Mouse (Mus musculus) liver, embryonic 11.5 days (tissue): ENCODE results near the gene Ppie. TPM values are rescaled to one million over a fixed set of nuclear protein-coding genes. Genes with fewer than 3 reads are reported as not detected.
"Not testable (repeated sequence)": the region's sequence is repeated elsewhere in the genome, so short reads cannot be mapped to it uniquely, and the experiment has no call there.

Experiments used
- ATAC-seq: fragments of 200-750 bp; cut with Nextera tagmentation; replicated peaks from 2 replicates; pipeline ENCODE4 v1.8.0; 2017; ENCODE audit warnings: moderate number of reproducible peaks, mild to moderate bottlenecking, moderate TSS enrichment, moderate library complexity; ENCODE audit not compliant: low FRiP score
- DNase-seq: peaks from one replicate; pipeline ENCODE4 v3.0.0-alpha.2; 2017; ENCODE audit warnings: low spot score
- H3K27ac ChIP-seq: fragments of 300-500 bp; sonication (generic); 2 replicates; pipeline ENCODE4 v1.5.1; 2014; ENCODE audit warnings: mild to moderate bottlenecking, low read depth, low read length, control low read depth
- H3K27me3 ChIP-seq: fragments of 300-500 bp; sonication (generic); replicated peaks from 2 replicates; pipeline ENCODE4 v1.6.1; 2014; ENCODE audit warnings: low read length, mixed read lengths; ENCODE audit not compliant: control insufficient read depth, insufficient read depth
- H3K36me3 ChIP-seq: fragments of 300-500 bp; sonication (generic); 2 replicates; pipeline ENCODE4 v1.6.1; 2014; ENCODE audit warnings: mild to moderate bottlenecking, low read length, moderate library complexity, mixed read lengths; ENCODE audit not compliant: control insufficient read depth, insufficient read depth
- H3K4me1 ChIP-seq: fragments of 300-500 bp; sonication (generic); replicated peaks from 2 replicates; pipeline ENCODE4 v1.6.1; 2014; ENCODE audit warnings: low read length, mixed read lengths; ENCODE audit not compliant: control insufficient read depth, insufficient read depth
- H3K4me2 ChIP-seq: fragments of 300-500 bp; sonication (generic); 2 replicates; pipeline ENCODE4 v1.6.1; 2014; ENCODE audit warnings: mild to moderate bottlenecking, control low read depth, moderate library complexity
- H3K4me3 ChIP-seq: fragments of 300-500 bp; sonication (generic); 2 replicates; pipeline ENCODE4 v1.5.1; 2014; ENCODE audit warnings: low read depth, low read length, control low read depth
- H3K9ac ChIP-seq: fragments of 300-500 bp; sonication (generic); 2 replicates; pipeline ENCODE4 v1.6.1; 2014; ENCODE audit warnings: low read depth, low read length, control low read depth
- H3K9me3 ChIP-seq: fragments of 300-500 bp; sonication (generic); 2 replicates; pipeline ENCODE4 v1.6.1; 2016; ENCODE audit warnings: low read length, inconsistent platforms, mixed read lengths; ENCODE audit not compliant: control insufficient read depth
- WGBS: fragments of 180-500 bp; shearing (Covaris S2); extraction: QIAGEN DNeasy Blood & Tissue Kit; methylation state at CpG from one replicate; pipeline ENCODE4 v1.1.7; 2014; 5-methylcytosine and 5-hydroxymethylcytosine counted together
- polyA plus RNA-seq: library from polyadenylated mRNA; unstranded; fragments of >200 nt; fragmentation: Nextera tagmentation; extraction: Ambion mirVana; gene quantifications from 2 replicates; pipeline ENCODE4 v1.2.1, GENCODE M21; 2014

Gene Ppie
- polyA plus RNA-seq, 1 experiment from 2014 or later = 108 TPM

- Histone ChIP-seq H3K4me2 (no peak overlapping the region), H3K9me3 (no peaks in the 10 kb centered on the region), H3K9ac (no peak overlapping the region), H3K27ac (no peak overlapping the region), H3K4me3 (no peak overlapping the region), H3K36me3 (peaks cover 48% of the 10 kb centered on the region), H3K27me3 (no peaks in the 10 kb centered on the region), H3K4me1 (no peaks in the 10 kb centered on the region)
- WGBS = 93% methylated on average over 7 of the region's 7 CpGs
- no peak for DNase-seq
- no peak for ATAC-seq
These were observed 13.1 kb downstream of the Ppie start for GRCm38 (mm10) chr4:123126626-123127025.

GRCm38 (mm10) chr4:123121286-123121685, 18.5 kb downstream of the Ppie start:
- Histone ChIP-seq H3K27ac (no peak overlapping the region), H3K36me3 (peaks cover 14% of the 10 kb centered on the region), H3K27me3 (peaks cover 9% of the 10 kb centered on the region), H3K9me3 (no peaks in the 10 kb centered on the region), H3K9ac (no peak overlapping the region), H3K4me2 (no peak overlapping the region), H3K4me3 (no peak overlapping the region), H3K4me1 (no peaks in the 10 kb centered on the region)
- WGBS = 80% methylated on average over 2 of the region's 2 CpGs
- ATAC-seq (no peak), DNase-seq (no peak)

- WGBS = 15% methylated on average over 39 of the region's 42 CpGs
- H3K27me3 ChIP-seq = peaks cover 25% of the 10 kb centered on the region
- not testable (repeated sequence) for H3K4me3 ChIP-seq, ATAC-seq, H3K4me1 ChIP-seq, H3K9me3 ChIP-seq, H3K9ac ChIP-seq, H3K27ac ChIP-seq, H3K36me3 ChIP-seq, DNase-seq
- peak overlapping the region; percentile 51 for H3K4me2 ChIP-seq
These were observed 23.1 kb downstream of the Ppie start for GRCm38 (mm10) chr4:123116640-123117039.

GRCm38 (mm10) chr4:123116011-123116410, 23.7 kb downstream of the Ppie start, which contains the start of gene Oxct2b:
TSS of gene Oxct2b (plus strand) at chr4:123116266.
- no peak within 1 kb of the TSS; the same call in 1 of the 2 replicates for H3K9ac ChIP-seq
- no peak within 1 kb of the TSS for H3K27ac ChIP-seq
- ATAC-seq = no peak
- peaks cover 25% of the 10 kb centered on the region for H3K27me3 ChIP-seq
- DNase-seq = no peak
- no peaks in the 10 kb centered on the region for H3K4me1 ChIP-seq
- H3K36me3 ChIP-seq = no peaks in the 10 kb centered on the region
- WGBS = 9% methylated on average over 22 of the region's 22 CpGs
- H3K4me3 ChIP-seq = peak within 1 kb of the TSS; percentile 32
- H3K9me3 ChIP-seq = no peaks in the 10 kb centered on the region
- H3K4me2 ChIP-seq = peak within 1 kb of the TSS; percentile 51

- H3K9me3 ChIP-seq, H3K27ac ChIP-seq, DNase-seq, H3K9ac ChIP-seq, ATAC-seq, H3K4me2 ChIP-seq, H3K36me3 ChIP-seq, H3K4me1 ChIP-seq, H3K4me3 ChIP-seq: not testable (repeated sequence)
- H3K27me3 ChIP-seq = peaks cover 25% of the 10 kb centered on the region
- WGBS = 79% methylated on average over 4 of the region's 4 CpGs
These were observed 25.1 kb downstream of the Ppie start for GRCm38 (mm10) chr4:123114651-123115050.

- no peak for DNase-seq
- WGBS = 48% methylated on average over 8 of the region's 8 CpGs
- no peaks in the 10 kb centered on the region for H3K36me3 ChIP-seq
- H3K4me2 ChIP-seq = no peak overlapping the region
- no peak overlapping the region for H3K9ac ChIP-seq
- H3K9me3 ChIP-seq = no peaks in the 10 kb centered on the region
- peaks cover 20% of the 10 kb centered on the region for H3K27me3 ChIP-seq
- no peak for ATAC-seq
- H3K27ac ChIP-seq = no peak overlapping the region
- H3K4me3 ChIP-seq = no peak overlapping the region
- no peaks in the 10 kb centered on the region for H3K4me1 ChIP-seq
These were observed 27.5 kb downstream of the Ppie start for GRCm38 (mm10) chr4:123112216-123112764.

GRCm38 (mm10) chr4:123111275-123111983, 28.3 kb downstream of the Ppie start:
- WGBS = 76% methylated on average over 10 of the region's 10 CpGs
- not testable (repeated sequence) for H3K9ac ChIP-seq, H3K4me1 ChIP-seq, DNase-seq, H3K9me3 ChIP-seq, H3K4me3 ChIP-seq, H3K4me2 ChIP-seq, ATAC-seq, H3K36me3 ChIP-seq, H3K27ac ChIP-seq
- H3K27me3 ChIP-seq = peaks cover 17% of the 10 kb centered on the region

- no peaks in the 10 kb centered on the region for H3K9me3 ChIP-seq
- peaks cover 19% of the 10 kb centered on the region for H3K27me3 ChIP-seq
- H3K4me2 ChIP-seq = no peak overlapping the region
- no peak overlapping the region for H3K4me3 ChIP-seq
- no peaks in the 10 kb centered on the region for H3K36me3 ChIP-seq
- no peak overlapping the region for H3K27ac ChIP-seq
- 85% methylated on average over 4 of the region's 4 CpGs for WGBS
- DNase-seq (no peak), ATAC-seq (no peak)
- H3K4me1 ChIP-seq = no peaks in the 10 kb centered on the region
- no peak overlapping the region for H3K9ac ChIP-seq
These were observed 29.0 kb downstream of the Ppie start for GRCm38 (mm10) chr4:123110751-123111150.

- Histone ChIP-seq H3K27me3 (peaks cover 34% of the 10 kb centered on the region), H3K4me3 (no peak overlapping the region), H3K9ac (no peak overlapping the region), H3K9me3 (no peaks in the 10 kb centered on the region), H3K4me2 (no peak overlapping the region), H3K36me3 (no peaks in the 10 kb centered on the region), H3K27ac (no peak overlapping the region), H3K4me1 (no peaks in the 10 kb centered on the region)
- ATAC-seq = no peak
- WGBS = 80% methylated on average over 5 of the region's 5 CpGs
- no peak for DNase-seq
These were observed 31.7 kb downstream of the Ppie start for GRCm38 (mm10) chr4:123108056-123108455.
